Mouse (Mus musculus) G1E-ER4 (cell line): ENCODE results near the gene Fgf4. TPM values are rescaled to one million over a fixed set of nuclear protein-coding genes. Genes with fewer than 3 reads are reported as not detected.

ENCODE experiments used
- GATA1 ChIP-seq: IDR thresholded peaks from one replicate; pipeline ENCODE4 v1.8.0; 2012; ENCODE audit warnings: low read length, inconsistent platforms
- polyA plus RNA-seq: library from polyadenylated mRNA; stranded (reverse); fragments of >175 nt; gene quantifications from 2 replicates; pipeline ENCODE4 v1.2.3, GENCODE M21; 2012

The Fgf4 gene
- polyA plus RNA-seq: not detected in 2 replicates

DNA sequence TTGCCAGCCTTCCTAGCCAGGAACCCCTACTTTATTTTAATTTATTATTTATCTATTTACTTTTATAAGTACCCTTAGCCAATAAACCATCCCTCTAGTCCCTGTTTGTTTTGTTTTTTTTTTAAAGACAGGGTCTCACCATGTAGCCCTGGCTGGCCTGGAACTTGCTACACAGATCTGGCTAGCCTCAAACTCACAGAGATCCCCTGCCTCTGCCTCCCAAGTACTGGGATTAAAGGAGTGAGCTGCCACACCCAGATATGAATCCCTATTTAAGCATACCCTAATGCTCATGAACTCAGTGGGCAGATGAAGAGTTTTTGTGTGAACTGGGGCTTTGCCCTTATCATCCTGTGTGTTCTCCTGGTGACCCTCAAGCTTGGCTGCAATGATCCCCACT, at the start of gene Fgf4:
Gene Fgf4, plus strand, starts transcription at position 301 of the 400 bp plus-strand sequence.
- no peak for TF ChIP-seq GATA1

DNA sequence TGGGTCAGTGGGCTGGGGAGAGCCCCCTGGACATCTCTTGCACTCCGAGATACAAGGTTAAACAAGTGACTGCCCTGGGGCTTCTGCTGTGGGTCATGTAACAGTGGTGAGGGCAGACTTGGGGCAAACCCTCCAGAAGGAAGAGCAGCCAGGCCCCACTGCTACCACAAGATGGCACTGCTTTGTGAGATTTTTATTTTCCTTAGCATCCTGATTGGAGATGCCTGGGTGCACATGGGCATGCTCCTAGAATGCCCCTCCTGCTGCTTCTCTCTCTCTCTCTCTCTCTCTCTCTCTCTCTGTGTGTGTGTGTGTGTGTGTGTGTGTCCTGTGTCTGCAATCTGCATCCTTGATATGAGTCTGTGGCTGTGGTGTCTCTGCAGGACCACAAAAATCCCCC, 48.7 kb upstream of the Fgf4 start:
- TF ChIP-seq GATA1: no peak

DNA sequence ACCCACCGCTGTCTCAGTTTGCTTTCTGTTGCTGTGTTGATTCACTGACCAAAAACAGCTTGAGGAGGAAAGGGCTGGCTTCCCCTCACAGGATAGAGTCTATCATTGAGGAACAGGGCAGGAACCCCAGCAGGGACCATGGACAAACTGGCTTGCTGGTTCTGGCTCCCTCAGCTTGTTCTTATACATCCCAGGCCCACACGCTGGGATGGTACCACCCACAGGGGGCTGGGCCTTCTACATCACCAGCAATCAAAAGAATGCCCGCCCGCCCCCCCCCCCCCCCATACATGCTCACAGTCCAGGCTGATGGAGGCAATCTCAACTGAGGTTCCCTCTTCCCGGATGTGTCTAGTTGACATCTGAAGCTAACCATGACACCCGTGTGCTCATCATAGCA, 40.1 kb upstream of the Fgf4 start:
- no peak for TF ChIP-seq GATA1

DNA sequence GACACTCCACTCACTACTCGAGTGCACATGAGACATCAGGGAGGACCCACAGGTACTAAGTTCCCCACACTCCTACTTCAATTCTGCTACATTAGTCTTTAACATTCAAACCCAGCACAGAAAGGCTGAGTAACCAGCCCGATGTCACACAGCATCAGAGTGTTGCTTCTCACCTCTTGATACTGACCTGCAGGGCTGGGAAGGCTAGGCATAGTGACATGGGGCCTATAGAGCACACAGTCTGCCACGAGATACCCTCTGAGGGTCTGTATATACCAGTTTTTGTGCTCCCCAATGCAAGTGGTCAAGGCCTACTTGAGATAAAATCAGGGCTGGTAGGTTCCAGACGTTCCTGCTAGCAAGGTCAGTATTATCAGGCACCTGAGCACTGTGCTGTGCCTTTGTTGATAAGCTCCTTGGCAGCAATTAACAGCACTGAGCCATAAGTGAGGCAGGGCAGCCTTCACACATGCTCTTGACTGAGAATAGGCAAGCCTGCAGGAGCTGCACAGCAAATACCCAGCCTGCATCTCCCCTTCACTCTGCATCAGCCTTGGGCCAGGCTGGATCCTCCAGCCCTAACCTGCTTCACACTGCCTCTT, 39.1 kb upstream of the Fgf4 start:
- TF ChIP-seq GATA1: peak; percentile 35

DNA sequence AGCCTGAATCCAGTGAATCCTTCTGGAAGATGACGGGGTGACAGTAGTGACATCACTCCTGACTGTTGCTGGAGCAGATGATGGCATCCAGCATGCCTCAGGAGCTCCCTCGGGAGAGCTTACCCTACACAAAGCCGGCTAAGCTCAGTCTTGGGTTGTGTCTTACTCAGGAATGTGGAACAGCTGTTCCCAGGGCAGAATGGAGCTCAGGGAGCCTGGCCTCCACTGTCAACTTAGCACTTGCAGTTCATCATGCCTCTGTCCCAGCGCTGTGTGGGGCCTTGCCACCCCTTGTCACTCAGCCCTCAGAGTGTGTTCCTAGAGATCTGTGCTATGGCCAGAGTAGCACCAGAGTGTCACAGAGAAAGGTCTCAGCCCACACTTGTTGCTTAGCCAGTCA, 35.6 kb upstream of the Fgf4 start:
- TF ChIP-seq GATA1: no peak

DNA sequence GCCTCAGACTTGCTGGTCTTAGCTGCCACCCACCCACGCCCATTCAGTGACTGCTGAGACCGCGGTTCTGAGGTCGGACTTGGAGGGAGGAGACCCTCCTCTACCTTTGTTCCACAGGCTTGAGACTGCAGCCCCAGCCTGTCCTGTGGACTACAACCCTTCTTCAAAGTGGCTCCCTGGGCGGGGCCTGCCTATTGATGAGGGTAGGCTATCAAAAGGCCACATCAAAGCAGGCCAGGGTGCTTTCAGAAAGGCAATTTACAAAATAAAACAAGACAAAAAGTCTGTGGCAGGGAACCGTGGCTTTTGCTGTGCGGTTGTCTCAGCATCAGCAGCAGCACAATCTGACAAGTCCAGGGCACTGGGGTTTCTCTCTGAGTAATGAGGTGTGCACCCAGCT, 25.3 kb upstream of the Fgf4 start:
- TF ChIP-seq GATA1: no peak

DNA sequence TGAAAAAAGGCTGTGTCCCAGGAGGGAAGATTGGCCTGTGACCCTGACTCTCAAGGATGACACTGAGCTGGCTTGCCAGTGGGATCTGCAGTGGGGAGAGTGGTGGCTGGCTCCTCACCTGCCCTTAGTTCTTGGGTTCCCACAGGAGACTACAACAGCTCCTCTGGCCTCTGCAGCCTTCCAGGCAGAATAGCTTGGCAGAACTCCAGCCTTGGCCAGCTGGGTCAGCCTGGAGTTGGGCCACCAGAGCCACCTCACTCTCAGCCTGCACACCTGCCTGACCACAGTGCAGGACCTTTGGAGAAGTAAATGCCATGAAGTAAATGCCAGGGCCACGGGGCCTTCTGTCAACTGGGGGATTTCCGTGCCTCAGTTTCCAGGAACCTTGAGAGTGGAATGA, 23.2 kb upstream of the Fgf4 start:
- no peak for TF ChIP-seq GATA1

DNA sequence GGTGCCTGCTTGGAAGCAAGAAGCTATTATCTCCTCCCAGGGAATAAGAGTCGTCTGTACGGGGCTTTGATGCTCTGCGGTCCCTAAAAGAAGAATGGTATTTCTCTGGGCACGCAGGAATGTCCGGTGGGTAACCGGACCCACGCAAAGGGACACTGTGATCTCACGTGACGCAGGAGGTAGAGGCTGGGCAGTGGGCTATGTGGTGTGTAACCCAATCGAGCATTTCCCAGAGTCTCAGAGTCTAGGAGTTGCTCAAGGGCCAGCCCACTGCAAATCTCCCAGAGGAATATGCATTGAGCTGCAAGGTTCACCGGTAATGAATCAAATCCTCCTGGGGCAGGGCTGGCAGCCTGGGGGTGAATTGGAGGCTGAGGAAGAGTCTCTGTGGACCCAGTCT, 18.8 kb upstream of the Fgf4 start:
- TF ChIP-seq GATA1: no peak

DNA sequence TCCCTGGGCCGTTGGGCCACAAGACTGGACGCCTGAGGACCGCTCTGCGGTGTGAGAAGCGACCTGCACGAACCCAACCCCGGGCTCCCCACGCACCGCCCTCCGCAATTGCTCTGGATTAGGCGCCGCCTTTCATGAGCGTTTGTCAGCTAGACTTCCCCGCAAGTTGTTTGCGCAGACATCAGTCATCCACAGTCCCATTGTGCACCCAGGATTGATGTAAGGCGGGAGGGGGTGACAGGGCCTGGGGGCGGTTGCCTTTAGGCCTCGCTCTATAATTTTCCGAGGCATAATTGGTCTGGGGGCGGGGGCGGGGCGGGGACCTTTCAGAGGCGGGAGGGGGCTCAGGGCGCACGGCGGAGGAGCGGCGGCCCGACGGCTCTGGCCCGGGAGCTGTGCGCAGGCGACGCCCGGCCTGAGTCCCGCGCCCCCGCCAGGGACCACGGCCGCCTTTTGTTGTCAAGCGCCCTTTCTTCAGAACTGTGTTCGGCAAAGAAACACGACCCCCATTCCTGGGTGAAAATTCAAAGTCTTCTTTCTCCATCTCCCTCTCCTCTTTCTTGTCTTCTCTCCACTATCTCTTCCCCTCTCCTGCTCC, 9.2 kb upstream of the Fgf4 start, which contains the start of gene Fgf3:
Gene Fgf3, plus strand, starts transcription at position 193 of the 598 bp plus-strand sequence.
- no peak for TF ChIP-seq GATA1

DNA sequence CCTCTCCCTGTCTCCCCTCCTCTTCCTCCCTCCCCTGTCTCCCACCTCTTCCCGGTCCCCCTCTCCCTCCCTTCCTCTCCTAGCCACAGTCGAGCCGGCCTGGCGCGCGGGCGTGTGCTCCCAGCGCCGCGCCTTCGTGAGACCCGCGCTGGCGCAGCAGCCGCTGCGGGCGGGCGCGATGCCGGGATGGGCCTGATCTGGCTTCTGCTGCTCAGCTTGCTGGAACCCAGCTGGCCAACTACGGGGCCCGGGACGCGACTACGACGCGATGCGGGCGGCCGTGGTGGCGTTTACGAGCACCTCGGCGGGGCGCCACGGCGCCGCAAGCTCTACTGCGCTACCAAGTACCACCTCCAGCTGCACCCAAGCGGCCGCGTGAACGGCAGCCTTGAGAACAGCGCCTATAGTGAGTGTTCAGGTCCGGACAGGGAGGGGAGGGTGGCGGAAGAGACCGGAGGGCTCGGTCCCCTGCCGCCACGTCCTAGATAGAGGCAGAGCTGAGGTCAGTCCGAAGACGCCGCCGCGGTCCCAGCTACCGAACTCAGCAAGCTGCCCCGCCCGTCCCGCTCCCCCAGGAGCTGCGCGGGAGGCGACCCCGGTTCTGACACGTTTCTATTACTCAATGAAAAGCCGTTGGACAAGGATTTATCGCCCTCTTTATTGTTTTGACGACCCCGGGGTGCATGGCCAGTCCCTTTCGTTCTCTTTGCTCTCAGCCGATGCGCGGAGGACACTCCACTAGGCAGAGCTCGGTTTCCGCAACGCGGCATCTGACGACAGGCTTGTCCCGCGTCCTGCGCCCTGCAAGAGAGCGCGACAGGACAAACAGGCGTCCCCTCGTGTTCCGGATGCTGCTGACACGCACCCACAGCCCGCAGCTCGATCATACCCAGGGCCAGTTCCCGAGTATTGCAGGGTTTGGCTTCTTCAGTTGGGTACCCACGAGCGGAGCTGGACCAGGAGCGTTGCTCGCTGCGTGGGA, 8.4 kb upstream of the Fgf4 start:
- no peak for TF ChIP-seq GATA1

DNA sequence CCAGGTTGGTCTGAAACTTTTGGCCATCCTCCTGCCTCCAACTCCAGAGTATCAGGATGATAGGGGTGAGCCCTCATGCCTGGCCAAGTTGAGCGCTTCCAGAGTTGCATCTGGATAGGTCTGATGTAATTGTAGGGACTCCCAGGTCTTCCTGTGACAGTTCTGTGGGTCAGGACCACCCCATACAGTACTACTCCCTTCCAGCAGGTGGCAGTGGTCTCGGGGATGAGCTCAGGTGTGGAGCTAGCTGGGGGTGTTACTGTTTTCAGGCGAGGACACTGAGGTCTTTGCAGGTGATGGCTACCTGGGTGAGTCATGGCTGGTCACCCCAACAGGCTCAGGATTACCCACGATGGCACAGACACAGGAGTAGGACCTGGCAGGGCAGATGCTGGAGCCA, 1.0 kb upstream of the Fgf4 start:
- no peak for TF ChIP-seq GATA1

DNA sequence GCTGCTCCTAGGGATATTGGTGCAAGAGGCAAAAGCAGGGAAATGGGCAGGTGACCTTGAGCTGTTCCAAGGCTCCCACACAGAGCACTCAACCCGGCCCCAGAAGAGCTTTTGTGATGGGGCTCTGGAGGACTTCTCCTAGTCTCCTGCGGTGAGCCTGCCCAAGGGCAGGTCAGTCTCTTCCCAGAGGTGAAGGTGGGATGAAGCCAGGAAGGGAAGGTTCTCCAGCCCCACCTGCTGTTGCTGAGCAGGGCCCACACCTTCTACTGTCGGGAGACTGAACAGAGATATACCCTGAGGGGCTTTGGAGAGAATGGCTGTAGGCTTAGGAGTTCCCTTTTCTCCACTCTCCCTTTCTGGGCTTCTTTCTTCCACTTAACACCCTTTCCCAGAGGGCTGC, 4.2 kb downstream of the Fgf4 start:
- TF ChIP-seq GATA1: no peak

DNA sequence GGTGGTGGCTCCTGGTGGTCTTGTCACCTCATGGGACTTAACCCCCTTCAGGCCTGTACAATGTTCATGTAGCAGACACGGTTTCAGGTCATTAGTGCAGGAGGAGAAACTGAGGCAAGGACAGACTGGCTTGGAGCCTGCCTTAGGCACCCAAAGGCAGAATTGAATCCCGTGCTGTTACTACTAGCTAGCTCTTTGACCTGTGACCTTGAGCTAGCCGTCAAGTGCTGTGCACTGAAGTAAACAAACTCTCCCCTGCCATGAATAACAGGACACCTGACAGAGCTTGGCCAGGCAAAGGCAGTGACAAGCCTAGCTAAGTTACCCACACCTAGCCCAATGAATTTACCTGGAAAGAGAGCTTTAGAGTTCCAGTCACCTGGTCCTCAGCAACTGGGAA, 7.8 kb downstream of the Fgf4 start:
- no peak for TF ChIP-seq GATA1

DNA sequence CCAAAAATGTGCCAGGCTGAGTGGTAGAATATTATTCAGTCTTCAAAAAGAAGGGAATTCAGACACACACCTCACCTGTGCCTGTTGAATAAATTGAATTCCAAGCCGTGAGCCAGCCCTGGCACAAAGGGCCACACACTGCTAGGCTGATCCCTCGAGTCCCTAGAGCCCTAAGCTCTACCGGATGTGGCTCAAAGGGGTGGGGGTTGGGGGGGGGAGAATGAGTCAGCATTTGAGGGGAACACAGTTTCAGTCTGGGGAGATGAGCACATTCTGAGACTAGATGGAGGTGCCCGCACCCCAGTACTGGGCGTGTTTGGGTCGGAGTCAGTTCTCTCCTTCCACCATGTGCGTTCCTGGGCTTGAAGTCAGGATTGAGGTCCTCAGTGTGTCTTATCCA, 10.0 kb downstream of the Fgf4 start:
- no peak for TF ChIP-seq GATA1

DNA sequence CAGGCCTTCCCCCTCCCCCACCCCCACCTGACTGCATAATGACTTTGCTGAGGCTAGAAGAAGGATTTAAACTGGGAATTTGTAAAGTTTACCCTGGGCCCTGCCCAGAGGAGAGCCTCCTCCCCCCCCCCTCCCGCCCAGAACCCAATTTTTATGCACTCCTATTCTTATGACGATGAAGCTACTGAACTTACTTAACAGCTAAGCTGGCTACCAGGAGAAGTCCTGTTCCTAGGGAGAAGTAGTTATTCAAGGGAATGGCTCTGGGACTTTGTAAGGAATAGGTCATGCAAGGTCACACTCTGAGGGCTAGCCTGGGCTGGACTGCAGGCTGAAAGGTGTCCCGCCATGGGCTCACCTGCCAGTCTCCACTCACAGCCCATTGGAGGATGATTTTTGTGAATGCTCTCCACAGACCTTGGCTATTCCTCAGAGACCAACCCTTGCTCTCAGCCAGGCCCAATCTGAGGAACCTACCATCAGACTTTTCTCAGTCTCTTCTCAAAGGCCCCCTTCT, 10.7 kb downstream of the Fgf4 start:
- no peak for TF ChIP-seq GATA1

DNA sequence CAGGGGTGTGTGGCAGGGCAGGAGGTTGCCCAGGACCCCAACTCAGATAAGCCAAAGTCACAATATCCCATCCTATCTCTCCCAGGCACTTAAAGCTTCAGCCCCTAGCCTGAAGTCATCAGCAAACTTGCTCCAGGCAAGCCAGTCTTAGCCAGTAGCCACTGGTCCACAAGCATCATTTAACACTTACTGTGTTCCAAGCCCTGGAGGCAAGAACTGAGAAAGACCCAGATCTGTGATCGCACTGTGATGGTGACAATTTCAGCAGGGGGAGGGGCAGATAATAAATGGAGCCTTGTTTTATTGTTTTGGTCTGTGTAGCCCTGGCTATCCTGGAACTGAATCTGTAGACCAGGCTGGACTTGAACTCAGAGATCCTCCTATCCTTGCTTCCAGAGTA, 11.5 kb downstream of the Fgf4 start:
- no peak for TF ChIP-seq GATA1
